Mouse (Mus musculus) intestine, embryonic 16.5 days (tissue): ENCODE measurements around the gene Pgk2. TPM values are rescaled to one million over a fixed set of nuclear protein-coding genes. Genes with fewer than 3 reads are reported as not detected.
"Not testable (repeated sequence)": the region's sequence is repeated elsewhere in the genome, so short reads cannot be mapped to it uniquely, and the experiment has no call there.

Experiments used
- ATAC-seq: fragments of 200-750 bp; cut with Nextera tagmentation; 2 replicates; pipeline ENCODE4 v1.8.0; 2017; ENCODE audit warnings: moderate TSS enrichment, moderate library complexity
- H3K27ac ChIP-seq: fragments of 300-500 bp; sonication (generic); 2 replicates; pipeline ENCODE4 v1.5.1; 2014; ENCODE audit warnings: mild to moderate bottlenecking, low read length
- H3K27me3 ChIP-seq: fragments of 300-500 bp; sonication (generic); replicated peaks from 2 replicates; pipeline ENCODE4 v1.6.1; 2014; ENCODE audit warnings: low read length, control low read depth, mixed read lengths; ENCODE audit not compliant: control insufficient read depth, insufficient read depth
- H3K36me3 ChIP-seq: fragments of 300-500 bp; sonication (generic); 2 replicates; pipeline ENCODE4 v1.6.1; 2014; ENCODE audit warnings: low read length, control low read depth; ENCODE audit not compliant: control insufficient read depth, insufficient read depth
- H3K4me1 ChIP-seq: fragments of 300-500 bp; sonication (generic); 2 replicates; pipeline ENCODE4 v1.6.1; 2014; ENCODE audit warnings: low read length, control low read depth, mixed read lengths; ENCODE audit not compliant: control insufficient read depth, insufficient read depth
- H3K4me2 ChIP-seq: fragments of 300-500 bp; sonication (generic); 2 replicates; pipeline ENCODE4 v1.6.1; 2014; ENCODE audit warnings: low read depth, low read length, control low read depth
- H3K4me3 ChIP-seq: fragments of 300-500 bp; sonication (generic); 2 replicates; pipeline ENCODE4 v1.5.1; 2014; ENCODE audit warnings: mild to moderate bottlenecking, low read length
- H3K9ac ChIP-seq: fragments of 300-500 bp; sonication (generic); 2 replicates; pipeline ENCODE4 v1.6.1; 2014; ENCODE audit warnings: low read depth, low read length
- H3K9me3 ChIP-seq: fragments of 300-500 bp; sonication (generic); 2 replicates; pipeline ENCODE4 v1.6.1; 2016; ENCODE audit warnings: low read length, control low read depth; ENCODE audit not compliant: control insufficient read depth
- WGBS: fragments of 180-500 bp; shearing (Covaris S2); extraction: QIAGEN DNeasy Blood & Tissue Kit; methylation state at CpG from one replicate; pipeline ENCODE4 v1.1.7; 2014; 5-methylcytosine and 5-hydroxymethylcytosine counted together
- polyA plus RNA-seq: library from polyadenylated mRNA; unstranded; fragments of >200 nt; fragmentation: Nextera tagmentation; extraction: Ambion mirVana; gene quantifications from 2 replicates; pipeline ENCODE4 v1.2.1, GENCODE M21; 2015

Gene Pgk2
- polyA plus RNA-seq, result not detected in 2 replicates

GRCm38 (mm10) chr17:40208540-40208939 is at the start of gene Pgk2:
Gene Pgk2 (minus strand): TSS chr17:40208640.
- no peaks in the 10 kb centered on the region for H3K36me3 ChIP-seq
- no peak within 1 kb of the TSS for H3K4me2 ChIP-seq
- no peak for ATAC-seq
- no peak within 1 kb of the TSS for H3K27ac ChIP-seq
- H3K4me3 ChIP-seq, result no peak within 1 kb of the TSS
- no peaks in the 10 kb centered on the region for H3K9me3 ChIP-seq
- H3K4me1 ChIP-seq, result no peaks in the 10 kb centered on the region
- no peaks in the 10 kb centered on the region for H3K27me3 ChIP-seq
- H3K9ac ChIP-seq, result no peak within 1 kb of the TSS
- 72% methylated on average over 4 of the region's 4 CpGs for WGBS

- whole genome bisulfite sequencing, result 77% methylated on average over 1 of the region's 1 CpGs
- Histone ChIP-seq H3K4me1 (no peaks in the 10 kb centered on the region), H3K27ac (no peak overlapping the region), H3K4me3 (no peak overlapping the region), H3K27me3 (no peaks in the 10 kb centered on the region), H3K36me3 (no peaks in the 10 kb centered on the region), H3K9ac (no peak overlapping the region), H3K9me3 (no peaks in the 10 kb centered on the region), H3K4me2 (no peak overlapping the region)
- ATAC-seq, result no peak
Measured at GRCm38 (mm10) chr17:40252487-40252886, 44.0 kb upstream of the Pgk2 start.

- H3K36me3 ChIP-seq, result no peaks in the 10 kb centered on the region
- no peaks in the 10 kb centered on the region for H3K4me1 ChIP-seq
- no peak within 1 kb of the TSS for H3K9ac ChIP-seq
- ATAC-seq, result no peak
- H3K4me2 ChIP-seq, result no peak within 1 kb of the TSS
- H3K27ac ChIP-seq, result no peak within 1 kb of the TSS
- H3K27me3 ChIP-seq, result no peaks in the 10 kb centered on the region
- no peaks in the 10 kb centered on the region for H3K9me3 ChIP-seq
- H3K4me3 ChIP-seq, result no peak within 1 kb of the TSS
Measured at GRCm38 (mm10) chr17:40242135-40242534, 33.7 kb upstream of the Pgk2 start, which contains the start of gene Crisp3. Gene Crisp3 (minus strand): TSS chr17:40242288.

- not testable (repeated sequence) for H3K9ac ChIP-seq, H3K27me3 ChIP-seq, H3K4me2 ChIP-seq, ATAC-seq, H3K4me1 ChIP-seq, H3K4me3 ChIP-seq, H3K36me3 ChIP-seq, H3K9me3 ChIP-seq, H3K27ac ChIP-seq
Measured at GRCm38 (mm10) chr17:40201803-40202202, 6.6 kb downstream of the Pgk2 start.

- not testable (repeated sequence) for H3K9me3 ChIP-seq, H3K9ac ChIP-seq, H3K27ac ChIP-seq, H3K4me3 ChIP-seq, H3K4me2 ChIP-seq, H3K36me3 ChIP-seq, H3K4me1 ChIP-seq, H3K27me3 ChIP-seq, ATAC-seq
- WGBS, result 85% methylated on average over 4 of the region's 4 CpGs
Measured at GRCm38 (mm10) chr17:40190192-40190591, 18.2 kb downstream of the Pgk2 start.

GRCm38 (mm10) chr17:40157729-40158359 is 50.6 kb downstream of the Pgk2 start:
- not testable (repeated sequence) for ATAC-seq, H3K9ac ChIP-seq, H3K4me2 ChIP-seq, H3K27ac ChIP-seq, H3K4me3 ChIP-seq, H3K4me1 ChIP-seq, H3K9me3 ChIP-seq, H3K36me3 ChIP-seq, H3K27me3 ChIP-seq
- 39% methylated on average over 8 of the region's 8 CpGs for WGBS

Other genes with a start within 250 kb of the Pgk2 start
- not detected in 2 replicates for gene AC192777.2, start 113.2 kb downstream of the Pgk2 start, polyA plus RNA-seq
- gene Crisp3, start 33.6 kb upstream of the Pgk2 start, polyA plus RNA-seq, result not detected in 2 replicates
- not detected in 2 replicates for gene Crisp1, start 110.6 kb upstream of the Pgk2 start, polyA plus RNA-seq